Mouse (Mus musculus) midbrain, embryonic 11.5 days (tissue): ENCODE measurements at regions not wholly inside any gene's neighbourhood (a gene's known extent, or its start where the extent isn't known, plus 50 kb on each side); places are given as distances from the start of the nearest gene placed in this dataset.

Experiments
- ATAC-seq: fragments of 200-750 bp; cut with Nextera tagmentation; 2 replicates; pipeline ENCODE4 v1.8.0; 2017; ENCODE audit warnings: moderate TSS enrichment, moderate library complexity; ENCODE audit not compliant: low FRiP score
- DNase-seq: peaks from one replicate; pipeline ENCODE4 v3.0.0; 2015; ENCODE audit warnings: low spot score; ENCODE audit errors: missing footprints
- H3K27ac ChIP-seq: fragments of 300-500 bp; sonication (generic); 2 replicates; pipeline ENCODE4 v1.5.1; 2014; ENCODE audit warnings: low read depth, low read length
- H3K27me3 ChIP-seq: fragments of 300-500 bp; sonication (generic); 2 replicates; pipeline ENCODE4 v1.6.1; 2014; ENCODE audit warnings: mild to moderate bottlenecking, low read length, moderate library complexity, mixed read lengths; ENCODE audit not compliant: control insufficient read depth, insufficient read depth
- H3K36me3 ChIP-seq: fragments of 300-500 bp; sonication (generic); 2 replicates; pipeline ENCODE4 v1.6.1; 2014; ENCODE audit warnings: mild to moderate bottlenecking, low read length, moderate library complexity, mixed read lengths; ENCODE audit not compliant: control insufficient read depth, insufficient read depth
- H3K4me1 ChIP-seq: fragments of 300-500 bp; sonication (generic); 2 replicates; pipeline ENCODE4 v1.6.1; 2014; ENCODE audit warnings: low read length; ENCODE audit not compliant: control insufficient read depth, insufficient read depth
- H3K4me2 ChIP-seq: fragments of 300-500 bp; sonication (generic); 2 replicates; pipeline ENCODE4 v1.6.1; 2014; ENCODE audit warnings: mild to moderate bottlenecking, moderate library complexity
- H3K4me3 ChIP-seq: fragments of 300-500 bp; sonication (generic); 2 replicates; pipeline ENCODE4 v1.5.1; 2014; ENCODE audit warnings: low read depth, low read length
- H3K9ac ChIP-seq: fragments of 300-500 bp; sonication (generic); 2 replicates; pipeline ENCODE4 v1.6.1; 2014; ENCODE audit warnings: low read length
- H3K9me3 ChIP-seq: fragments of 300-500 bp; sonication (generic); 2 replicates; pipeline ENCODE4 v1.6.1; 2016; ENCODE audit warnings: low read length; ENCODE audit not compliant: control insufficient read depth
- WGBS: fragments of 180-500 bp; shearing (Covaris S2); extraction: QIAGEN DNeasy Blood & Tissue Kit; methylation state at CpG from one replicate; pipeline ENCODE4 v1.1.7; 2014; 5-methylcytosine and 5-hydroxymethylcytosine counted together

DNA sequence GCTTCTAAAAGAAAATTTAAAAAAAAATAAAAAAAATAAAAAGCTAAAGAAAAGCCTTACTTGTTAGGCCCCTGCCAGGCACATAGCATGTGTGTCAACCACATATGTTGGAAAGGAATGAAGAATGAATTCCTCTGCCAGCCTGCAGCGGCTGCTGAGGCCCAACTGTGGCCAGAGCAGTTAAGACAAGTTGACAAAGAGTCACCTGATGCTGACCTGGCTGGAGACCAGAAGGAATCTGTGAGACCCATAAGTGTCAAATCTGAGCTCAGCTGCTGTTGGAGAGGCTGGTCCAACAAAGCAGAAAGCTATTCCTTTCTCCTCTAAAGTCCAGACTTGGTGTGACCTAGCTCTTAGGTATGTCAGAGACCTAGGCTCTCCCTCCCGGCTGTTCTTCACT, 78.5 kb upstream of the Itga6 start:
- Histone ChIP-seq H3K9ac (no peak overlapping the region), H3K36me3 (no peaks in the 10 kb centered on the region), H3K27me3 (no peaks in the 10 kb centered on the region), H3K4me2 (no peak overlapping the region), H3K4me1 (no peaks in the 10 kb centered on the region), H3K27ac (no peak overlapping the region), H3K9me3 (no peaks in the 10 kb centered on the region), H3K4me3 (no peak overlapping the region)
- 92% methylated on average over 2 of the region's 2 CpGs for WGBS
- DNase-seq (no peak), ATAC-seq (no peak)

DNA sequence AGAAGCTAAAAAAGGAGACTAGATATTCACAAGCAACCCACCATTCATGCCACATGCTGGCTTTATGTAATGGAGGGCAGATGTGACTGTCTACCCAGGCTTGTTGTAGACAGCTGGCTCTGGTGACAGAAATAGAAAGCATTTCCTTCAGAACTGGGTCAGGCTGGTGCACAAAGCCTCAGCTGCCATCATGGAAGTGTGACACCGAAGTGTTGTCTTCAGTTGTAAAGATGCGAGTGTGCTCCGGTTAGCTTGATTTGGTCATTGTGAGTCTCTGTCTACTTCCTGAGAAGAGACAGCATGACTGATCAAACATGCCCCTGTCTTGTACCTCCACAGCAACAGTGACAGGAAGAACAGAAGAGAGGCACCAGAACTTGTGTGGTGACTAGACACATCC, 77.7 kb upstream of the Itga6 start:
- Histone ChIP-seq H3K9ac (no peak overlapping the region), H3K27ac (no peak overlapping the region), H3K9me3 (no peaks in the 10 kb centered on the region), H3K27me3 (no peaks in the 10 kb centered on the region), H3K4me2 (no peak overlapping the region), H3K36me3 (no peaks in the 10 kb centered on the region), H3K4me1 (no peaks in the 10 kb centered on the region), H3K4me3 (no peak overlapping the region)
- WGBS = 97% methylated on average over 3 of the region's 3 CpGs
- no peak for ATAC-seq
- DNase-seq = no peak

DNA sequence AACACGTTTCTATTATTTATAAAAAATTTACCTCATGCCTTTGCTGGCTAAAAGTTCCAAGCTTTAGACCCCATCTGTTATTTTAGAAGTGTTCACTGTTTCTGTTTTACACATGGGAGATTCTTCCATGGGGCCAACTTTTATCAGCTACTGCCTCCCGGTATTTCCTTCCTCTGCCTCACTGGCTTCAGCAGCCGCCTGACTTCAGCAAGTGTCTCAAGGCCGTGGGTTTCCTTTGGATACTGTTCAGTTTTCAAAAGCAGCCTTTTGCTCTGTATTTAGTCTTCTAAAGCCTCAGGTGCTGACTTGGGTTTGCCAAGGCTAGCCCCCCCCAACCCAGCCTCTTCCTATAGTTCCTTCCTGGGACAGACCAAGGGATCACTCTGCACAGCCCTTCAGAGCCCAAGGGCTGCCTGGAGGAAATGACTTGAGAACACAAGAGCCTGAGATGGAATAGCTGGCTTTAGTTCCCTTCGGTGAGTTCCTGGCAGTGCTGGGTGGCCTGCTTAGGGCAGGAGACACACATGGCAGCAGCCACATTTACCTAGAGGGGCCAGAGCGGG, 75.1 kb upstream of the Itga6 start:
- H3K27me3 ChIP-seq = no peaks in the 10 kb centered on the region
- no peaks in the 10 kb centered on the region for H3K36me3 ChIP-seq
- no peak for DNase-seq
- H3K27ac ChIP-seq = no peak overlapping the region
- 87% methylated on average over 6 of the region's 6 CpGs for WGBS
- no peaks in the 10 kb centered on the region for H3K4me1 ChIP-seq
- H3K4me3 ChIP-seq = no peak overlapping the region
- H3K9ac ChIP-seq = no peak overlapping the region
- no peaks in the 10 kb centered on the region for H3K9me3 ChIP-seq
- no peak for ATAC-seq
- H3K4me2 ChIP-seq = no peak overlapping the region

DNA sequence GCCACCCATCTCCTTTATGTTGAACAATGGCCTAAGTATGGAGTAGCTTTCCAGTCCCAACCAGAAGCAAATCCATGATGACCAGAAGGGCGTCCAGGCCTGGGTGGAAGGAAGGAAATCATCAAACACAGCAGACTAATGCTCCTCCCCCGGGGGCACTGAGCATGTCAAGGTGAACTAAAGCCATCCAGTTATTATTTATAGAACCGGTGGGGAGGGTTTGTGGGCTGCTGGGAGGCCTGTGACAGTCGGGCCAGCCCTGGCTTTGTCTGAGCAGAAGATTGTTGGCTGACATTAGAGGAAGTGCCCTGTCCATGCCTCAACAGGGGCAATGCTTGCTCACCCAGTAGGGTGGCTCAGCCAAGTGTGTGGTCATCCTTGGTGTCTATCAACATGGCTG, 74.5 kb upstream of the Itga6 start:
- 90% methylated on average over 4 of the region's 4 CpGs for WGBS
- H3K4me3 ChIP-seq = no peak overlapping the region
- no peak overlapping the region for H3K4me2 ChIP-seq
- H3K9me3 ChIP-seq = no peaks in the 10 kb centered on the region
- no peaks in the 10 kb centered on the region for H3K4me1 ChIP-seq
- H3K36me3 ChIP-seq = no peaks in the 10 kb centered on the region
- no peak for ATAC-seq
- DNase-seq = no peak
- H3K27me3 ChIP-seq = no peaks in the 10 kb centered on the region
- H3K9ac ChIP-seq = no peak overlapping the region
- H3K27ac ChIP-seq = no peak overlapping the region

DNA sequence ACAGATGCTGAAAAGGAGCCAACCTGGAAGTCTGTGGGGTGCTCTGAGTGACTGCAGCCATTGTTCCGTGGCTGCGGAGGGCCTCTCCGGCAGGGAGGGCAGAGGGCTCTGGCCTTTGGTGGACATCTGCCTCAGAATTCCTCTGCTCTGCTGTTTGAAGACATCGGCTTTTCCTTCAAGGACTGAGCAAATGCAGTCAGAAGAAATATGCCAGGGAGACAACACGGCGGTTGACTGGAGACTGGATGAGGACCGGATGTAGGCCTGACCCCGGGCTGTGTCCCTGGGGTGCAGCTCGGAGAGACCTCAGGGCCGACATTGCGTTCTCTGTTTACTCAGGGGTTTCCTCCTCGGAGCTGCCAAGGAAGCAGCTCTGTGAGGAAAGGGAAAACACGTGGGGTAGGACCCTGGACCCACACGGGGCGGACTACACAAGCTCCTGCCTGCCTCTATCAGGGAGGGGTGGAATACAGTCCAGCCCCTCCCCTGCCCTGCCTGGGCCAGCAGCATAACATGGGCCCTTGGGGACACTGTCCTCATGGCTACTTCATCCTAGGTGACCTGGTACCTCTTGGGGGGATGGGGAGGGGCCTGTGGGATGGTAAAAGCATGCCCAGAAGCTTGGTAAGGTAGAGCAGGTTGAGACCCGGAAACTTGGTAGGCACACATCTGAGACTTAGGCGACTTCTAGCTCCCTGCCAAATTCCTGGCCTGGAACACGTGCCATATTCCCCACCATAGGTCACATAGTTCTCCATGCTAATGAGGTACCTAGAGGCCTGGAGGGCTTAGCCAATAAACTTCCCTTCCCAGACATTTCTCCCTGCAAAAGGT, 72.1 kb upstream of the Itga6 start:
- no peak overlapping the region for H3K27ac ChIP-seq
- DNase-seq (peak; percentile 84), ATAC-seq (no peak)
- H3K4me3 ChIP-seq = no peak overlapping the region
- no peak overlapping the region for H3K9ac ChIP-seq
- H3K36me3 ChIP-seq = no peaks in the 10 kb centered on the region
- H3K27me3 ChIP-seq = no peaks in the 10 kb centered on the region
- no peak overlapping the region for H3K4me2 ChIP-seq
- WGBS = 74% methylated on average over 18 of the region's 18 CpGs
- no peaks in the 10 kb centered on the region for H3K4me1 ChIP-seq
- H3K9me3 ChIP-seq = no peaks in the 10 kb centered on the region

DNA sequence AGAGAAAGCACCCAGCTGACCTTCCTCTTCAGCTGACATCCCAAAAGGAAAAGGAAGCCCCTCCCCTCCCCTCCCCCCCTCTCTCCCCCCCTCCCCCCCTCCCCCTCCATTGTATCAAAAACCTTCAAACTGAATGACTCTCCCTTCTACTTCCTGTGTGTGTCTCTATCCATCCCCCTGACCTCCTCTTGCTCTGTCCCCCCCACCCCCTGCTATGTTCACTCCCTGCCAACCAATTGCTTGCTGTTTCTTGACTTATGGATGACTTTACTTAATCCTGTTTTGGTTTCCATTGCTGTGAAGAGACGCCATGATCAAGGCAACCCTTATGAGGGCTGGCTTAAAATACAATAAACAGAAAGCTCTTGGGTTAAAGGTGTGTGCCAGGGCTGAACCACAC, 64.7 kb upstream of the Itga6 start:
- no peak for DNase-seq
- Histone ChIP-seq H3K27ac (no peak overlapping the region), H3K9me3 (no peaks in the 10 kb centered on the region), H3K27me3 (no peaks in the 10 kb centered on the region), H3K9ac (no peak overlapping the region), H3K4me2 (no peak overlapping the region), H3K4me3 (no peak overlapping the region), H3K36me3 (no peaks in the 10 kb centered on the region), H3K4me1 (no peaks in the 10 kb centered on the region)
- WGBS = 45% methylated on average over 1 of the region's 1 CpGs
- ATAC-seq = no peak

DNA sequence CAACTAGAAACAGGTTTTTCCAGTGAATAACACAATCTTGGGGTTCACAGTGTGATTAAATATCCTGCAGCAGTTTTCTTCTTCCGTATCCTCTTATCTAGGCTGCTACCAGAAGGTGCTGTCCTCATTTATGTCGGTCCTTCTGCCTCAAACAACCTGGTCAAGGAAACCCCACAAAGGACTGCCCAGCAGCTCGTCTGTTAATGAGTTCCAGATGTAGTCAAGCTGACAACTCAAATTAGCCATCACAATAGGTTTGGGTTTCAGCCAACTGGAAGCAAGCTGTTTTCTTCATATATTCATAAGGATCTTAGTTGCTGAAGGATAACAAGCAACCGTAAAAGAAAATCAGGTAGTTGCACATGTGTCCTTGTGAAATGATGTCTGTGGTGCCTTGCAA, 64.3 kb upstream of the Itga6 start:
- no peaks in the 10 kb centered on the region for H3K9me3 ChIP-seq
- ATAC-seq (no peak), DNase-seq (no peak)
- H3K36me3 ChIP-seq = no peaks in the 10 kb centered on the region
- no peaks in the 10 kb centered on the region for H3K27me3 ChIP-seq
- no peak overlapping the region for H3K4me2 ChIP-seq
- no peak overlapping the region for H3K27ac ChIP-seq
- H3K4me1 ChIP-seq = no peaks in the 10 kb centered on the region
- 62% methylated on average over 4 of the region's 4 CpGs for WGBS
- H3K9ac ChIP-seq = no peak overlapping the region
- no peak overlapping the region for H3K4me3 ChIP-seq

DNA sequence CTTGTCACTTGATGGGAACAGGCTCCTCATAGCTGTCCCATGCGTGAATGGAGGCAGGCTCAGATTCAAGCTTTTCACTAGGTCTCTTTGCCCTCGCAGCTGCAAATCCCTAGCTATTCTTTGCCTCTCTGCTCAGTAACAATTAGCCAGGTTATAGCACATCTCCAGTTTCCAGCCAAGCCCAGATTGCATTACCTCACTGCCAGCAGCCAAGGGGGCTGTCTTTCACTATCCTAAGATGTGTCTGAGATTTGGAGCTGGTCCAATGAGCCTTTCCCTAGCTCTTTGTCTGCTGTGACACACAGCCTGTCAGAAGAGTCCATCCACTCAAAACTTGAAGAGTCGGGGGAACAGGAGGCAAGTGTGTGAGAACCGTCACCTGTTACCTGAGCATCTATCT, 62.0 kb upstream of the Itga6 start:
- no peak for DNase-seq
- H3K36me3 ChIP-seq = no peaks in the 10 kb centered on the region
- no peaks in the 10 kb centered on the region; the same call in 1 of the 2 replicates for H3K4me1 ChIP-seq
- ATAC-seq = no peak
- no peaks in the 10 kb centered on the region for H3K27me3 ChIP-seq
- no peak overlapping the region for H3K4me2 ChIP-seq
- no peak overlapping the region for H3K9ac ChIP-seq
- no peak overlapping the region for H3K4me3 ChIP-seq
- H3K9me3 ChIP-seq = no peaks in the 10 kb centered on the region
- no peak overlapping the region for H3K27ac ChIP-seq
- 82% methylated on average over 4 of the region's 4 CpGs for WGBS

DNA sequence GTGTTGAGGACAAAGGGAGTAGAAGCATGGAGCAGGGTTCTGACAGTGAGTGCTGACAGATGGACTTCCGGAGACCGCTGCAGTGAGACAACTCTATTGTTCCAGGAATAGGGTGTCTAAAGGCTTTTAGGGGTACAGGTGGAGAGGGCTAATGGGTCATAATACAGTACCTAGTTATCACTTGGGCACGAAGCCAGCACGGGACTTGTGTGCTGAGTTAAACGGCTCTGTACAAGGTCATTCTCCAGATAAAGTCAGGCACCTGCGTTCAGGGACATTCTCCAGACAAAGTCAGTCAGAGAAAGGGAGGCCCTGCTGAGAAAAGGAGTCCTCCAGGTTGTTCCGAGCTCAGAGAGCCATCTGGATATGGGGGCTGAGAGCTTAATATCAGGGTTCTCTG, 60.2 kb upstream of the Itga6 start:
- H3K4me1 ChIP-seq = no peaks in the 10 kb centered on the region; the same call in 1 of the 2 replicates
- no peak overlapping the region for H3K4me2 ChIP-seq
- DNase-seq (no peak), ATAC-seq (no peak)
- H3K9me3 ChIP-seq = no peaks in the 10 kb centered on the region
- H3K36me3 ChIP-seq = no peaks in the 10 kb centered on the region
- no peaks in the 10 kb centered on the region for H3K27me3 ChIP-seq
- no peak overlapping the region for H3K9ac ChIP-seq
- H3K27ac ChIP-seq = no peak overlapping the region
- H3K4me3 ChIP-seq = no peak overlapping the region
- WGBS = 94% methylated on average over 7 of the region's 7 CpGs
